Mouse (Mus musculus) adrenal gland, postnatal 14 days (tissue): Measurements from ENCODE around the gene Ccdc188. TPM values are rescaled to one million over a fixed set of nuclear protein-coding genes. Genes with fewer than 3 reads are reported as not detected.
"Not testable (repeated sequence)": the region's sequence is repeated elsewhere in the genome, so short reads cannot be mapped to it uniquely, and the experiment has no call there.

Experiments used
- DNase-seq: peaks from one replicate; pipeline ENCODE4 v3.0.0; 2021; ENCODE audit warnings: mixed read lengths
- long read RNA-seq, 2 experiments: library from polyadenylated mRNA; stranded (forward); transcript quantifications; one replicate each; pipeline ENCODE4 v2.0.0; 2021
- total RNA-seq: library from RNA; stranded (reverse); gene quantifications from 2 replicates; pipeline ENCODE4 v1.2.3, GENCODE M21; 2021

Gene Ccdc188
- total RNA-seq, result not detected in 2 replicates
- long read RNA-seq, experiment 1, result 0 reads
- long read RNA-seq, experiment 2, result 0 reads

DNA sequence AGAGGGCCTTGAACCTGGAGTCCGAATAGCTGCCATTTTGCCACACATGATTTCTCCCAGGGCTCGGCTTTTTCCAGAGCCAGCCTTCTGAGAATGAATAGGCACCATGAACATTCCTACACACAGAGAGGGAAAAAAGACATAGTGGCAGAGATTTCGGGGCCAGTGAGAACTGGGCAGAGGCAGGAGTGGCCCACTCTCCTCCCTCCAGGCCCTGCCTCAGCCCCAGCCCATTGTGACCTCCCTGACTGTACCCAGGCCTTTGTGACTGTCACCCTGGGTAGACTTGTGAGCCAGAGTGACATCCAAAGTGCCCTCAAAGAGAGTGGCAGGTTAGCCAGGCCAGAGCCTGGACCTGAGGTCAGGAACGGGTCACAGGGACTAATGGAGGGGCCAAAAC is at the start of gene Ccdc188:
Ccdc188 (plus strand) TSS at position 301 of the 400 bp plus-strand sequence.
- DNase-seq, result no peak

- DNase-seq, result peak; percentile 37
These were observed 48.5 kb upstream of the Ccdc188 start for GRCm38 (mm10) chr16:18169156-18169555.

GRCm38 (mm10) chr16:18169776-18170175 is 47.9 kb upstream of the Ccdc188 start:
- DNase-seq, result no peak

DNA sequence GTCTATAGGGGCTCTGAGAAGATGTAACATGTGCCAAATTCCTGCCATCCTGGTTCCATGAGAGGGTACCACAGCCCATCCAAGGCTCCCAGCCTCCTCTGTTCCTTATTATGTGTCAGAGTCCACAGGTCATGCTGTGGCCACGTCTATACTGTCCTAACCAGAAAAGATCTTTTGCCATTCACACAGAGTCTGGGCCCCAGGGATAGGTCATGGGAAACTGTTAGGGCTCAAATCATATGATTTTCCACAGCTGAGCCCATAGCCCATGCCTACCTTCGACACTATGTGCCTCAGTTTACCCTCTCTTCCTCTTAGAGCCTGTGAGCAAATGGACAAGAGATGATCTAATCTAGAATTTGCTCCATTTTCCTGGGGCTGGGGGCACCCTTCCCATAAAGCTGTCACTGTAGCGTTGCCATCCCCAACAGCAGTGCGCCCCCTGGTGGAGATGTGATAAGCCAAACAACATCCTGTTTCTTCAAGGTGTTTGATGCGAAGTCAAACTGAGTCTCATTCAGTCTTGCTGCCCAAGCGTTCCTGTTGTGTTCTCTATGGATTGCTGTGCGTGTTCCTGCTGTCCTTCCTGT is 45.3 kb upstream of the Ccdc188 start:
- DNase-seq, result peak; percentile 90

DNA sequence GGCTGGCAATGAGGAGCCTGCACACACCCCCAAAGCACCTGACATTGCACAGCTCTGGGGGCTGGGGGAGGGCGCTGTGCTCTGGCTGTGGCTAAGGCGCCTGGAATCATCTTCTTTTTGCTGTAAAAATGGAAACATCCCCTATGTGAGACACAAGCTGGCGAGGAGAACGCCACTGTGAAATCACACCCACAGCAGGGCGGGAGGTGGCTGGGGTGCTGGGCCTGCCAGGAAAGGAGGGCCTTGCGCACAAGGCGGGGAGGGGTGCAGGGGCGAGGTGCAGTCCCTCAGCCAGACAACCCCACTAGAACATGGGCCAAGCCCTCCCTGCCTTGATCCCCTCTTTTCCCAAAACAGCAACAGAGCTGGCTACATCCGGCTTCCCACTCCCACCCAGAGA is 44.4 kb upstream of the Ccdc188 start:
- no peak for DNase-seq

DNA sequence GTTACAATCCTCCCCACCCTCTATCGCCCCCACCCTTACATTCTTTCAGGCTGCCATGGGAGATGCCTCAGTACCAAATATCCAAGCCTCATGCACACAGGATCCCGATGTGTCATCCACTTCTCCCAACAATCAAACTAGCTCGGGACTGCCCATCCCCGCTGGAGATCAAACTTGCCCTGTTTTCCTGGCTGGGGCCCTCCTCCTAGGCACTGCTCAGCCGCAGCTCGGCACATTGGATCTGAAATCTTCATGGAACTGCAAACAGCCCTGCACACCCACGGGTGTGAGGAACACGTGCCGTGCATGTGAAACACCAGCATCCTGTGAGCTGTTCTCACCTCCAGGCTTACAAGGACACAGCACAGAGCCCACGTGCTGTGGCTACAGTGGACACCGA is 43.9 kb upstream of the Ccdc188 start:
- DNase-seq, result no peak

DNA sequence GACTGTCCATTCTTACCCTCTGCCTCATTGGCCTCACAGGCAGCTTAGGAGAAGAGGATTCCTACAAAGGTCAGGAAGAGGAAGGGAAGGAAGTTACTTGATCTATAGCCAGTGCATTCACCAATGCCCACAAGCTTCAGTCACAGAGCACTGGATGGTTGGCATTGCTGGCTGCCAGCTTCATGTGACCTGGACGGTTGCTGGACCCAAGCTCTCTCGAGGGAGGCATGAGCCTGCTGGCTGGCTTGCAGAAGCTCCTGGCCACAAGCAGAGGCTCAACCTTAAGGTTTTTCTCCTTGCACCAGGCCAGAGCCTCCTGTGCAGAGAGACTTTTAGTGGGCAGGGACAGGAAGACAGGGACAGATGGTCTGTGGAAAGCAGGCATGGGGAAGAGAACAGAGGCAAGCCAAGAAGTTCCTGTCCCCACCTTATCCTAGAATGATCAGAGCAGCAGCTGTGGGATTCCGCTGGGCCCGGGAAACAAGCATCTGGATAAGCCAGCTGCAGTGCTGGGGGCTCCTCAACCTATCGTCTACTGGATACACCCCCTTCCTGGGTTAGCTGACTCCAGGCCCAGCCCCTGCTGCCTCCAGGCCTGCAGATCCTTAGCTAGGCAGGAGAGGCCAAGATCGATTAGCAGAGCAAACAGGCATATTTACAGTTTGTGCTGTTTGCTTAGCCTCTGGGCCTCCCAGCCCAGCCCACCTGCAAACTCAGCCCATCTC is 41.7 kb upstream of the Ccdc188 start:
- DNase-seq, result peak; percentile 39

- peak; percentile 43 for DNase-seq
These were observed 40.9 kb upstream of the Ccdc188 start for GRCm38 (mm10) chr16:18176758-18177157.

DNA sequence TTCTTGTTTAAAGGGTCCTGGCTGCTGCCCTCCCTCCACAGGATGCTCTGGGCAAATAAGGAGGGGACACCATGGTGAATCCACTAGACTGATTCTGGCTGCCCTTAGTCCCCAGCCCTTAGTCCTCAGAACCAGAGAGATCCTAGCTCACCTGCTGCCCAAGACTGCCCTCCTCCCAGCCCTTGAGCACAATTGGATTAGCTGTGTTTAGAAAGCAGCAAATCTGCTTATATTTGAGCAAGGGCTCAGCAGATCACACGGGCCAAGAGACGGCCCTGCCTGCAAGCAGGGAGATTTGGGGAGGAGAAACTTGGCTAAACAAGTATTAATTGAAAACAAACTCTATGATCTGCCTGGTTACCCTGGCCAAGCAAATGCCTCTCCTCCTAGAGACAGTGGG is 38.1 kb upstream of the Ccdc188 start:
- no peak for DNase-seq

GRCm38 (mm10) chr16:18181398-18181797 is 36.3 kb upstream of the Ccdc188 start:
- no peak for DNase-seq

GRCm38 (mm10) chr16:18182766-18183165 is 34.9 kb upstream of the Ccdc188 start:
- no peak for DNase-seq

- no peak for DNase-seq
These were observed 31.8 kb upstream of the Ccdc188 start for GRCm38 (mm10) chr16:18185715-18186449.

GRCm38 (mm10) chr16:18186798-18187197 is 30.9 kb upstream of the Ccdc188 start:
- DNase-seq, result no peak

GRCm38 (mm10) chr16:18187221-18187620 is 30.5 kb upstream of the Ccdc188 start:
- DNase-seq, result no peak

DNA sequence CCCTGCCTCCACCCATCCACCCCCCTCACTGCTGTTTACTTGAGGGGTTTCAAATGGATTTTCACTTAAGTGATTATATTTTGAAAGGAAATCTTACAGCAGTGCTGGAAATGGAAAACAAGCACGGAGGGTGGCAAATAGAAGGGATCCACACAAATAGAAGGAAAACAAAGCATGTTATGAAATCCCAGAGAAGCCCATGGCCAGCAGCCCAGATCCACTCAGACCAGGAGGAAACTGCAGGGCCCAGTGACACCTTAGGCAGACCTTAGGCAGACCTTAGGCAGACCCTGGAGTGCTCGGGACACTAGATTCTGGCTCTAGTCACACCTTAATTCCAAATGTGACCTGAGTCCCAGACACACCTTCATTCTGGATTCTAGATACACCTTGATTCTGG is 26.7 kb upstream of the Ccdc188 start:
- DNase-seq, result no peak

DNA sequence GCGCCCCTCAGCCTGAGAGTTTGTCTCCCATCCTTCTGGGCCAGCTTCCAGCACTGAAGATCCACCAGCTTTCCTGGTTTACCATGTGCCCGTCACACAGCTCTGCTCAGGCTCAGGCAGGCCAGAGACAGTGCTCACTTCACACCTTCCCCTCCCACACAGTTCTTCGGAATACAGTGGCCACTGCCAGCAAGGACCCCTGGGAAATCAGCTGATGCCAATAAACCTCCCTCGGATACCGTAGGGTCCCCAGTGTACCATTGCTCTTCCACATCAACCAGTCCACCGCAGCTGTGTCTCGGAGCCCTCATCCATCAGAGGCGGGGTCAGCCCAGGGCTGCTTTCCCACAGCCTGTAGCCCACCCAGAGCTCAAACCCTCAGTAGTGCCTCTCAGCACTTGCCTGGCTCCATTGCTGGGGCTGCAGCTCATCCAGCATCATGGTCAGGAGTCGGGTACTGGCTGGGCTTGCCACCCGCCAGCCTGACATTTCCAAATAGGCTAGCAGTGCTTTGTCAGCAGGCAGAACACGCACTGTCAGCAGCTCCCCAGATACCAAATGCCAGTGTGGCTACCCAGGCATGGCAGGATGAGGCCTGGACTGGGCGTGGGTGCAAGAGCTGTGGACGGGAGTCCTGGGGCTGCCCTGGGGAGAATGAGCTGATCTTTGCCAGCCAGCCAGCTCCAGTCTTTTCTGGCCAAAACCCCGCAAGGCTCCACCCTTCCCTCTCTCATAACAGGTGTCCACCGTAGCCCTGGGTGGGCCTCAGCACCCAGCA is 23.3 kb upstream of the Ccdc188 start:
- peak; percentile 14 for DNase-seq

DNA sequence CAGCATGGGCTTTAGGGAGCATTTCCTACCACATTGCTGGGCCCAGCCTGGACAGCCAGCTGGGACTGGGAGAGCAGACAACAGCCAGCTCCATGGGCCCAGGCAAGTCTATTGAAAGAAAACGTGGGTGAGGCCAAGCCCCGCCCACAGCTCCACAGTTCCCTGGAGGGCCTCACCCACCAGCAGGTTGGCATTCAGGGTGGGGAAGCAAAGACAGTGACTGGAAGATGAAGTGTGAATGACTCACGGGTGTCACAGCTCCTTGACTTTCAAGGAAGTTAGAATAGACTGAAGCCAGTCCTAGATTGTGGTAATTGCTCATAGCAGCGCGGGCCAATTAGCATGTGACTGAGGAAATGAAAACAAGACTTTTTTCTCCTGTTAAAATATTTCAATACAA is 22.6 kb upstream of the Ccdc188 start:
- peak; percentile 12 for DNase-seq

- DNase-seq, result not testable (repeated sequence)
These were observed 22.1 kb upstream of the Ccdc188 start for GRCm38 (mm10) chr16:18195561-18195960.

DNA sequence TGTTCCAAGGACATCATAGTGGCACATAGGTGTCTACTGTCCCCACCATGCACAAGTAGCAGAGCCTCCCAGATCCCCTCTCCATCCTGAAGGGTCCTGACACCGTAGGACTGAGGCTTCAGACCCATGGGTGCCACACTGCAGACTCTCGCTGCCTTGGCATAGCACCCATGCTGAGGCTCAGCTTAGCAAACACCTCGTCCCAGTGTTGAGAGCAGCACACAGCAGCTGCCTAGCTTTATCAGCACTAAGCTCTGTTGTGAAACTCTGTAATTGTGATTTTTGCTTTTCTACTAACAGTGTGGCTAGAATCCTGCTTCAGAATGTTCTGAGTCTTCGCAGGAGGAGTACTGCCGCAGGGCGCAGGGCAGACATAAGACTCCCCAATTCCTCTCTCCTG is 19.8 kb upstream of the Ccdc188 start:
- no peak for DNase-seq

DNA sequence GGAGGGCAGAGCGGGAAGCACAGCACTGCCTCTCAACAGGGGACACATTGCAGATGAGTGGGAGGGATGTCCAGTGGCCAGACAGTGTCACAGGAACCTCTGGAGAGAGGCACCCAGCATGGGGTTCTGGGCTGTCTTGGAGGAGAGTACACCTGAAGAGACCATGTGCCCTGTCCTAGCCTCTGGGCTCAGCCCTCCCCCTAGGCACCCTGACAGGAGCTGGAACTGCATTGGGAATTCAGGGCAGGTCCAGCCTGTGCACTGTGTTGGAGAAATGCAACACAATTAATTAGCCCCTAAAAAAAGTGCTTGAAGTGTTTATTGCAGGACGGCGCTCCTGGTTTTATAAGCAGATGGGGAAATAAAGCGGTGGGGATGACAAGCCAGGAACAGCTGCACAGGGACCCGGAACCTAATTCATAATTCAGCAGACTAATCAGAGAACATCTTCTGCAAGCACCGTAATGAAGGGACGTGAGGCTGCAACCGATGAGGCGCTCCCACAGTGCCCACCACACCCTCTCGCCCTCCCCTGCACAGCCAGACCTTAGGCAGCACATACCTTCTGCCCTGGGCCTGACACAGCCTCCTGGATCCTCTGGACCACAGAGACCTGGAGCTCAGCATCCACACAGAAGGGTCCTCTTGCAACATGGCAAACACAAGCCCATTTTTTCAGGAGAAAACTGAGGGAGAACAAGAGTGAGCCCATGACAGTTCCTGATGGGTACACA is 19.1 kb upstream of the Ccdc188 start:
- DNase-seq, result no peak

GRCm38 (mm10) chr16:18200062-18200461 is 17.6 kb upstream of the Ccdc188 start:
- DNase-seq, result no peak

GRCm38 (mm10) chr16:18201620-18202019 is 16.1 kb upstream of the Ccdc188 start:
- DNase-seq, result no peak
